Mouse (Mus musculus): ENCODE measurements at regions not wholly inside any gene's neighbourhood (a gene's known extent, or its start where the extent isn't known, plus 50 kb on each side); places are given as distances from the start of the nearest gene placed in this dataset.
"Not testable (repeated sequence)": the region's sequence is repeated elsewhere in the genome, so short reads cannot be mapped to it uniquely, and the experiment has no call there.

GRCm38 (mm10) chr17:15242356-15242755 is 134.3 kb downstream of the Dll1 start:
- no peaks in the 10 kb centered on the region for H3K27me3 ChIP-seq
- no peak overlapping the region for H3K4me3 ChIP-seq
- 85% methylated on average over 8 of the region's 8 CpGs for WGBS
- no peak overlapping the region for H3K9ac ChIP-seq
- H3K4me1 ChIP-seq (replicated peaks): peaks cover 5% of the 10 kb centered on the region
- no peak for ATAC-seq (ENCODE audit: low read depth)
- H3K27ac ChIP-seq (replicated peaks): no peak overlapping the region
- H3K36me3 ChIP-seq: no peaks in the 10 kb centered on the region
- no peaks in the 10 kb centered on the region for H3K9me3 ChIP-seq
- H3K4me2 ChIP-seq: no peak overlapping the region

GRCm38 (mm10) chr17:15241491-15241890 is 135.2 kb downstream of the Dll1 start:
- ATAC-seq (ENCODE audit: low read depth): no peak
- H3K4me3 ChIP-seq: no peak overlapping the region
- WGBS: 85% methylated on average over 1 of the region's 1 CpGs
- no peak overlapping the region for H3K27ac ChIP-seq (replicated peaks)
- H3K9ac ChIP-seq: no peak overlapping the region
- H3K27me3 ChIP-seq: no peaks in the 10 kb centered on the region
- H3K36me3 ChIP-seq: no peaks in the 10 kb centered on the region
- no peak overlapping the region for H3K4me2 ChIP-seq
- no peaks in the 10 kb centered on the region for H3K4me1 ChIP-seq (replicated peaks)
- no peaks in the 10 kb centered on the region for H3K9me3 ChIP-seq

- not testable (repeated sequence) for H3K4me3 ChIP-seq; H3K4me1 ChIP-seq (replicated peaks); H3K4me2 ChIP-seq; H3K9ac ChIP-seq; H3K36me3 ChIP-seq; H3K9me3 ChIP-seq; ATAC-seq (ENCODE audit: low read depth); H3K27me3 ChIP-seq; H3K27ac ChIP-seq (replicated peaks)
- 76% methylated on average over 12 of the region's 12 CpGs for WGBS
Observed at GRCm38 (mm10) chr17:15240641-15241040, 136.0 kb downstream of the Dll1 start.

GRCm38 (mm10) chr17:15240011-15240410 is 136.7 kb downstream of the Dll1 start:
- H3K9ac ChIP-seq: no peak overlapping the region
- no peaks in the 10 kb centered on the region for H3K4me1 ChIP-seq (replicated peaks)
- no peak overlapping the region for H3K27ac ChIP-seq (replicated peaks)
- H3K4me3 ChIP-seq: no peak overlapping the region
- no peaks in the 10 kb centered on the region for H3K9me3 ChIP-seq
- no peak for ATAC-seq (ENCODE audit: low read depth)
- 96% methylated on average over 7 of the region's 7 CpGs for WGBS
- no peak overlapping the region for H3K4me2 ChIP-seq
- H3K27me3 ChIP-seq: no peaks in the 10 kb centered on the region
- H3K36me3 ChIP-seq: no peaks in the 10 kb centered on the region

GRCm38 (mm10) chr17:15235041-15235440 is 141.6 kb downstream of the Dll1 start:
- Histone ChIP-seq H3K27me3 (no peaks in the 10 kb centered on the region), H3K9ac (no peak overlapping the region), H3K4me1 (replicated peaks) (no peaks in the 10 kb centered on the region), H3K4me3 (no peak overlapping the region), H3K36me3 (no peaks in the 10 kb centered on the region), H3K9me3 (no peaks in the 10 kb centered on the region), H3K27ac (replicated peaks) (no peak overlapping the region), H3K4me2 (no peak overlapping the region)
- no peak for ATAC-seq (ENCODE audit: low read depth)
- 91% methylated on average over 6 of the region's 6 CpGs for WGBS

GRCm38 (mm10) chr17:15231175-15231574 is 145.5 kb downstream of the Dll1 start:
- no peak overlapping the region for H3K27ac ChIP-seq (replicated peaks)
- H3K9me3 ChIP-seq: no peaks in the 10 kb centered on the region
- H3K36me3 ChIP-seq: no peaks in the 10 kb centered on the region
- no peak overlapping the region for H3K4me3 ChIP-seq
- H3K27me3 ChIP-seq: no peaks in the 10 kb centered on the region
- H3K9ac ChIP-seq: no peak overlapping the region
- 82% methylated on average over 5 of the region's 5 CpGs for WGBS
- ATAC-seq (ENCODE audit: low read depth): no peak
- H3K4me2 ChIP-seq: no peak overlapping the region
- H3K4me1 ChIP-seq (replicated peaks): no peaks in the 10 kb centered on the region

- no peak overlapping the region for H3K27ac ChIP-seq (replicated peaks)
- no peak overlapping the region for H3K9ac ChIP-seq
- 80% methylated on average over 6 of the region's 6 CpGs for WGBS
- H3K4me3 ChIP-seq: no peak overlapping the region
- H3K4me1 ChIP-seq (replicated peaks): no peaks in the 10 kb centered on the region
- no peak for ATAC-seq (ENCODE audit: low read depth)
- no peaks in the 10 kb centered on the region for H3K27me3 ChIP-seq
- H3K36me3 ChIP-seq: no peaks in the 10 kb centered on the region
- H3K4me2 ChIP-seq: no peak overlapping the region
- no peaks in the 10 kb centered on the region for H3K9me3 ChIP-seq
Observed at GRCm38 (mm10) chr17:15229159-15229558, 147.5 kb downstream of the Dll1 start.

GRCm38 (mm10) chr17:15228077-15228476 is 148.6 kb downstream of the Dll1 start:
- 82% methylated on average over 8 of the region's 8 CpGs for WGBS
- Histone ChIP-seq H3K4me2 (no peak overlapping the region), H3K36me3 (no peaks in the 10 kb centered on the region), H3K9me3 (no peaks in the 10 kb centered on the region), H3K4me3 (no peak overlapping the region), H3K27ac (replicated peaks) (no peak overlapping the region), H3K27me3 (no peaks in the 10 kb centered on the region), H3K4me1 (replicated peaks) (no peaks in the 10 kb centered on the region), H3K9ac (no peak overlapping the region)
- no peak for ATAC-seq (ENCODE audit: low read depth)

GRCm38 (mm10) chr17:15223826-15224225 is 152.8 kb downstream of the Dll1 start:
- Histone ChIP-seq H3K4me3 (no peak overlapping the region), H3K36me3 (no peaks in the 10 kb centered on the region), H3K4me2 (no peak overlapping the region), H3K4me1 (replicated peaks) (no peaks in the 10 kb centered on the region), H3K9ac (no peak overlapping the region), H3K9me3 (no peaks in the 10 kb centered on the region), H3K27ac (replicated peaks) (no peak overlapping the region), H3K27me3 (no peaks in the 10 kb centered on the region)
- 95% methylated on average over 10 of the region's 10 CpGs for WGBS
- no peak for ATAC-seq (ENCODE audit: low read depth)

- Histone ChIP-seq H3K27ac (replicated peaks) (no peak overlapping the region), H3K4me1 (replicated peaks) (no peaks in the 10 kb centered on the region), H3K4me3 (no peak overlapping the region), H3K9me3 (no peaks in the 10 kb centered on the region), H3K9ac (no peak overlapping the region), H3K4me2 (no peak overlapping the region), H3K27me3 (no peaks in the 10 kb centered on the region), H3K36me3 (no peaks in the 10 kb centered on the region)
- no peak for ATAC-seq (ENCODE audit: low read depth)
- whole genome bisulfite sequencing: 90% methylated on average over 3 of the region's 3 CpGs
Observed at GRCm38 (mm10) chr17:15222923-15223322, 153.7 kb downstream of the Dll1 start.

- no peak overlapping the region for H3K9ac ChIP-seq
- no peak for ATAC-seq (ENCODE audit: low read depth)
- no peak overlapping the region for H3K27ac ChIP-seq (replicated peaks)
- no peak overlapping the region for H3K4me3 ChIP-seq
- no peaks in the 10 kb centered on the region for H3K27me3 ChIP-seq
- no peaks in the 10 kb centered on the region for H3K9me3 ChIP-seq
- no peaks in the 10 kb centered on the region for H3K4me1 ChIP-seq (replicated peaks)
- no peaks in the 10 kb centered on the region for H3K36me3 ChIP-seq
- 96% methylated on average over 1 of the region's 1 CpGs for WGBS
- no peak overlapping the region for H3K4me2 ChIP-seq
Observed at GRCm38 (mm10) chr17:15214157-15214685, 162.5 kb downstream of the Dll1 start.

- WGBS: 20% methylated on average over 3 of the region's 3 CpGs
- no peaks in the 10 kb centered on the region for H3K27me3 ChIP-seq
- H3K4me1 ChIP-seq (replicated peaks): peaks cover 30% of the 10 kb centered on the region
- H3K27ac ChIP-seq (replicated peaks): peak overlapping the region; percentile 90
- peak; percentile 63 for ATAC-seq (ENCODE audit: low read depth)
- peak overlapping the region; percentile 64 for H3K9ac ChIP-seq
- H3K4me3 ChIP-seq: peak overlapping the region; percentile 35
- no peaks in the 10 kb centered on the region for H3K36me3 ChIP-seq
- no peaks in the 10 kb centered on the region for H3K9me3 ChIP-seq
- peak overlapping the region; percentile 59 for H3K4me2 ChIP-seq
Observed at GRCm38 (mm10) chr17:15208808-15209173, 167.5 kb upstream of the Gm3448 start.

- peaks cover 30% of the 10 kb centered on the region for H3K4me1 ChIP-seq (replicated peaks)
- H3K9ac ChIP-seq: peak overlapping the region; percentile 64
- peak overlapping the region; percentile 35 for H3K4me3 ChIP-seq
- H3K27me3 ChIP-seq: no peaks in the 10 kb centered on the region
- ATAC-seq (ENCODE audit: low read depth): peak; percentile 83
- peak overlapping the region; percentile 90 for H3K27ac ChIP-seq (replicated peaks)
- H3K9me3 ChIP-seq: no peaks in the 10 kb centered on the region
- no peaks in the 10 kb centered on the region for H3K36me3 ChIP-seq
- under 1% methylated on average over 19 of the region's 19 CpGs for WGBS
- peak overlapping the region; percentile 59 for H3K4me2 ChIP-seq
Observed at GRCm38 (mm10) chr17:15208030-15208807, 166.9 kb upstream of the Gm3448 start.
